Mouse (Mus musculus) midbrain, embryonic 14.5 days (tissue): ENCODE results near the gene Oprd1. TPM values are rescaled to one million over a fixed set of nuclear protein-coding genes. Genes with fewer than 3 reads are reported as not detected.

Experiments used
- ATAC-seq: fragments of 200-750 bp; cut with Nextera tagmentation; 2 replicates; pipeline ENCODE4 v1.8.0; 2017; ENCODE audit warnings: moderate number of reproducible peaks, moderate library complexity; ENCODE audit not compliant: low FRiP score, low TSS enrichment
- DNase-seq: peaks from one replicate; pipeline ENCODE4 v3.0.0-alpha.2; 2015
- H3K27ac ChIP-seq: fragments of 300-500 bp; sonication (generic); replicated peaks from 2 replicates; pipeline ENCODE4 v1.5.1; 2014; ENCODE audit warnings: mild to moderate bottlenecking, low read depth, low read length, moderate library complexity
- H3K27me3 ChIP-seq: fragments of 300-500 bp; sonication (generic); 2 replicates; pipeline ENCODE4 v1.6.1; 2014; ENCODE audit warnings: low read length, control low read depth, mixed read lengths; ENCODE audit not compliant: control insufficient read depth, insufficient read depth
- H3K36me3 ChIP-seq: fragments of 300-500 bp; sonication (generic); 2 replicates; pipeline ENCODE4 v1.6.1; 2014; ENCODE audit warnings: low read length, control low read depth; ENCODE audit not compliant: control insufficient read depth, insufficient read depth
- H3K4me1 ChIP-seq: fragments of 300-500 bp; sonication (generic); 2 replicates; pipeline ENCODE4 v1.6.1; 2014; ENCODE audit warnings: mild to moderate bottlenecking, antibody characterized with exemption, low read length, control low read depth; ENCODE audit not compliant: control insufficient read depth, insufficient read depth
- H3K4me2 ChIP-seq: fragments of 300-500 bp; sonication (generic); 2 replicates; pipeline ENCODE4 v1.6.1; 2014; ENCODE audit warnings: mild to moderate bottlenecking, low read length, moderate library complexity
- H3K4me3 ChIP-seq: fragments of 300-500 bp; sonication (generic); replicated peaks from 2 replicates; pipeline ENCODE4 v1.5.1; 2014; ENCODE audit warnings: low read depth, low read length
- H3K9ac ChIP-seq: fragments of 300-500 bp; sonication (generic); replicated peaks from 2 replicates; pipeline ENCODE4 v1.6.1; 2014; ENCODE audit warnings: mild to moderate bottlenecking, low read length, moderate library complexity
- H3K9me3 ChIP-seq: fragments of 300-500 bp; sonication (generic); 2 replicates; pipeline ENCODE4 v1.6.1; 2016; ENCODE audit warnings: low read length, control low read depth, mixed read lengths; ENCODE audit not compliant: control insufficient read depth
- WGBS: fragments of 180-500 bp; shearing (Covaris S2); extraction: QIAGEN DNeasy Blood & Tissue Kit; methylation state at CpG from one replicate; pipeline ENCODE4 v1.1.7; 2014; 5-methylcytosine and 5-hydroxymethylcytosine counted together
- polyA plus RNA-seq: library from polyadenylated mRNA; unstranded; fragments of >200 nt; fragmentation: Nextera tagmentation; extraction: Ambion mirVana; gene quantifications from 2 replicates; pipeline ENCODE4 v1.2.1, GENCODE M21; 2014

Oprd1 gene
- polyA plus RNA-seq, 1 experiment from 2014 or later: 0.08 TPM

DNA sequence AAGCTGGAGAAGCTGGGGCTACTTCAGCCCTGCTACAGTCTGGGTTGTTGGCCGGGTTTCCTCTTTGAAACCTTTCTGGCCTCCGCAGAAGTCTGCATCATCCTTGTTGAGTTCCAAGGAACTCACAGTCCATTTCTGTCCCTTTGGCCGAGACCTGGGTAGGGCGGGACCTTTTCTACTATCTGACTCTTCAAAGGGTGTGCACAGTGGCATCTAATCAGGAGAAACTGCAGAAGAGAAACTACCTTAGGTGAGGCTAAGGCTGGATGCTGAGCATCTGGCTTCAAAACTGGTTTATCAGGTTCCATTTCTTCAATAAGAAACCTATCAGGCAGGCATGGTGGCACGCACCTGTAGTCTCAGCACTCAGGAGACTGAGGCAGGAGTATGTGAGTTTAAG lies 79.7 kb downstream of the Oprd1 start:
- Histone ChIP-seq H3K4me1 (no peaks in the 10 kb centered on the region), H3K4me2 (no peak overlapping the region), H3K4me3 (no peak overlapping the region), H3K36me3 (no peaks in the 10 kb centered on the region), H3K27me3 (no peaks in the 10 kb centered on the region), H3K9me3 (no peaks in the 10 kb centered on the region), H3K27ac (no peak overlapping the region), H3K9ac (no peak overlapping the region)
- no peak for DNase-seq
- ATAC-seq: no peak
- WGBS: 96% methylated on average over 5 of the region's 5 CpGs

DNA sequence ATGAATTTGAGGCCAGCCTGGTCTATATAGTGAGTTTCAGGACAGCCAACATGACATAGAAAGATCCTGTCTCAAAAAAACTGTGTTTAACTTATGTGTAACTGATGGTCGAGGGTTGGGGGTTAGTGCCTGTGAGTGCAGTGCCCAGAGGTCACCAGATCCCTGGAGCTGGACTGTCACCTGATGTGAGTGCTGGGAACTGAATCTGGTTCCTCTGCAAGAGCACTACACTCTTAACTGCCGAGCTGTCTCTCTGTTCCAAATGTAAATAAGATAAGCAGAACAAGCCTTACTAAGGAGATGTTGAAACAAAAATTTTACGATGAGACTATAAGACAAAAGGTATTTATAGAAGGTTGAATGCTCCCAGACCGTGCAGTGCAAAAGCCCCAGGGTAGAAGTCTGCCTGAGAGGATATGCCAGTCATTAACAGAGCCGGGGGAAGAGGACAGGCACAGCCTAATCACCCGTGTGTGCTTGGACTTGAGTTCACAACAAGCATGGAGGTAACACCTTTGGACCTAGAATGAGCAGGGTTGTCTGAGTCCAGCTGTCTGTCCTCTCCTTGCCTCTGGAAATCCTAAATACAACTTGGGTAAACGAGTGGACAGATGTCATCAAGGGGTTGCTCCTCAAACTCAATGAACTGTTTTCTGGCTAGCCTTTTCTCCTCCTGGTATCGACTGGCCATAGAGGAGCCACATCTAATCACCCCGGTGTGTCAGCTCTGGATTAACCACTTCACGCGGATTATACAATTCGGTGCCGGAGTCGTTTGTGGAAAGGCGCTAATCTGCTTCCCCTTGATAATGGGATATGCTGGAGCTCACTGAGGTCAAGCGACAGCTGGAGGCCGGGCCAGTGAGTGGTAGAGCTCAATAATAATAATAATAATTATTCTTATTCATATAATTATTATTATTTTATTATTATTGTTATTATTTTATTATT lies 81.1 kb downstream of the Oprd1 start:
- H3K9me3 ChIP-seq: no peaks in the 10 kb centered on the region
- no peaks in the 10 kb centered on the region for H3K4me1 ChIP-seq
- H3K27me3 ChIP-seq: no peaks in the 10 kb centered on the region
- DNase-seq (no peak), ATAC-seq (no peak)
- no peak overlapping the region for H3K4me3 ChIP-seq
- no peak overlapping the region for H3K9ac ChIP-seq
- H3K36me3 ChIP-seq: no peaks in the 10 kb centered on the region
- no peak overlapping the region for H3K4me2 ChIP-seq
- 60% methylated on average over 17 of the region's 17 CpGs for WGBS
- no peak overlapping the region for H3K27ac ChIP-seq

DNA sequence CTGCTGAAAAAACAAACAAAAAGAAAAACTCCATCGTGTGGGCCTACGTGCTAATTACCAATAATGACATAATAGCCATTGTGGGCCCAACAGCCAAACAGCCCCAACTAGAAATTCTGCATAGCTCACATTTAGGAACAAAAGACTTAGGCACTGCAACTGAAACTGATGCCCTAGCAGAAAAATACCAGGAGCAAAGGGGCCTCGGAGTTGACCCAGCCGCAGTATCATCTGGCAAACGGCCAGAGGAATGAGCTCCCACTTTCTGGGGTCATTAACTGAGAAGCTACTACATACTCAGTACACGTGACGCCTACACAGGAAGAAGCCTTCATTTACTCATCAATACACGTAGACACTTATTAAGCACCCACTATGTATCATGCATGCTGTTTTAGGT lies 82.0 kb downstream of the Oprd1 start:
- Histone ChIP-seq H3K4me2 (no peak overlapping the region), H3K4me1 (no peaks in the 10 kb centered on the region), H3K9ac (no peak overlapping the region), H3K27ac (no peak overlapping the region), H3K27me3 (no peaks in the 10 kb centered on the region), H3K9me3 (no peaks in the 10 kb centered on the region), H3K4me3 (no peak overlapping the region), H3K36me3 (no peaks in the 10 kb centered on the region)
- 81% methylated on average over 8 of the region's 8 CpGs for WGBS
- ATAC-seq (no peak), DNase-seq (no peak)

Other genes with a start within 250 kb of the Oprd1 start
- not detected in 2 replicates for gene Tmem200b, start 222.7 kb downstream of the Oprd1 start, polyA plus RNA-seq
- gene Gm10300, start 69.8 kb downstream of the Oprd1 start, polyA plus RNA-seq: not detected in 2 replicates
- 88.3 and 116 TPM in 2 replicates for gene Epb41, start 69.2 kb downstream of the Oprd1 start, polyA plus RNA-seq
- gene Ythdf2, start 67.8 kb upstream of the Oprd1 start, polyA plus RNA-seq: 130 and 169 TPM in 2 replicates
- gene Gmeb1, start 117.1 kb upstream of the Oprd1 start, polyA plus RNA-seq: 31.6 and 46.5 TPM in 2 replicates
- gene Taf12, start 129.9 kb upstream of the Oprd1 start, polyA plus RNA-seq: 45.7 and 50.6 TPM in 2 replicates
- gene Rab42, start 158.9 kb upstream of the Oprd1 start, polyA plus RNA-seq: 1.3 TPM in 2 replicates
- 82.2 and 84.0 TPM in 2 replicates for gene Trnau1ap, start 185.1 kb upstream of the Oprd1 start, polyA plus RNA-seq
- 26.4 and 28.6 TPM in 2 replicates for gene Rcc1, start 209.1 kb upstream of the Oprd1 start, polyA plus RNA-seq